Mouse (Mus musculus) myocyte (in vitro differentiated cells): Measurements from ENCODE around the gene Ankdd1a. TPM values are rescaled to one million over a fixed set of nuclear protein-coding genes. Genes with fewer than 3 reads are reported as not detected.

Experiments used
- H3K27me3 ChIP-seq: one replicate; pipeline ENCODE4 v1.6.1; 2011; ENCODE audit not compliant: control insufficient read depth, insufficient read depth, insufficient read length
- H3K36me3 ChIP-seq: one replicate; pipeline ENCODE4 v1.6.1; 2011; ENCODE audit not compliant: control insufficient read depth, insufficient read depth
- H3K4me2 ChIP-seq: one replicate; pipeline ENCODE4 v1.6.1; 2011; ENCODE audit warnings: low read depth, control low read depth
- H3K4me3 ChIP-seq: one replicate; pipeline ENCODE4 v1.5.1; 2011; ENCODE audit warnings: mild to moderate bottlenecking, control low read depth, moderate library complexity
- H3K79me2 ChIP-seq: one replicate; pipeline ENCODE4 v1.6.1; 2011; ENCODE audit not compliant: control insufficient read depth, insufficient read depth
- H3ac ChIP-seq: one replicate; pipeline ENCODE4 v1.6.1; 2011; ENCODE audit not compliant: control insufficient read depth, insufficient read length
- CEBPB ChIP-seq: IDR thresholded peaks from 2 replicates; pipeline ENCODE4 v1.6.1; 2011; ENCODE audit warnings: mild to moderate bottlenecking, moderate library complexity; ENCODE audit not compliant: poor library complexity, insufficient read depth, severe bottlenecking
- E2F4 ChIP-seq: IDR thresholded peaks from one replicate; pipeline ENCODE4 v1.6.1; 2011; ENCODE audit warnings: mild to moderate bottlenecking, control low read depth, moderate library complexity; ENCODE audit not compliant: insufficient read depth
- MAX ChIP-seq: IDR thresholded peaks from one replicate; pipeline ENCODE4 v1.6.1; 2011; ENCODE audit warnings: low read depth, mild to moderate bottlenecking, control low read depth
- MYOD1 ChIP-seq, 3 experiments: IDR thresholded peaks; one replicate each; pipeline ENCODE4 v1.6.1; 2011; ENCODE audit warnings: control low read depth in 2 of 3, low read depth in 2 of 3, mild to moderate bottlenecking in 2 of 3, moderate library complexity in 1 of 3; ENCODE audit not compliant: insufficient read length in 2 of 3, control insufficient read depth in 1 of 3
- MYOG ChIP-seq, 3 experiments: IDR thresholded peaks; one replicate each; pipeline ENCODE4 v1.6.1; 2011; ENCODE audit warnings: control low read depth in 2 of 3, low read depth in 2 of 3, mild to moderate bottlenecking in 2 of 3; ENCODE audit not compliant: insufficient read length in 2 of 3, control insufficient read depth in 1 of 3, insufficient read depth in 1 of 3
- POLR2A ChIP-seq: IDR thresholded peaks from one replicate; pipeline ENCODE4 v1.6.1; 2011; ENCODE audit warnings: low read depth, mild to moderate bottlenecking, control low read depth, moderate library complexity; ENCODE audit not compliant: insufficient read length
- POLR2AphosphoS2 ChIP-seq: IDR thresholded peaks from one replicate; pipeline ENCODE4 v1.6.1; 2011; ENCODE audit warnings: low read depth, control low read depth; ENCODE audit not compliant: insufficient read length
- REST ChIP-seq: IDR thresholded peaks from one replicate; pipeline ENCODE4 v1.6.1; 2011; ENCODE audit warnings: mild to moderate bottlenecking, control low read depth, moderate library complexity; ENCODE audit not compliant: insufficient read depth, insufficient read length
- SRF ChIP-seq: IDR thresholded peaks from one replicate; pipeline ENCODE4 v1.6.1; 2011; ENCODE audit warnings: low read depth; ENCODE audit not compliant: control insufficient read depth, insufficient read length
- TCF12 ChIP-seq: IDR thresholded peaks from one replicate; pipeline ENCODE4 v1.6.1; 2011; ENCODE audit warnings: mild to moderate bottlenecking, control low read depth; ENCODE audit not compliant: poor library complexity, insufficient read depth, severe bottlenecking
- TCF3 ChIP-seq: IDR thresholded peaks from one replicate; pipeline ENCODE4 v1.6.1; 2011; ENCODE audit warnings: low read depth, control low read depth; ENCODE audit not compliant: insufficient read length
- USF1 ChIP-seq: IDR thresholded peaks from one replicate; pipeline ENCODE4 v1.6.1; 2011; ENCODE audit warnings: low read depth, mild to moderate bottlenecking, control low read depth, moderate library complexity
- polyA plus RNA-seq: library from polyadenylated mRNA; unstranded; fragments of >200 nt; fragmentation: generic; extraction: Trizol; gene quantifications from one replicate; pipeline ENCODE4 v1.2.1, GENCODE M21; 2012; ENCODE audit warnings: missing spikeins

Ankdd1a gene
- polyA plus RNA-seq, 1 experiment: 0.02 TPM

GRCm38 (mm10) chr9:65460732-65461442 lies 59.1 kb downstream of the Ankdd1a start, which contains the start of gene Spg21:
Spg21 (plus strand) TSS chr9:65460947.
- Histone ChIP-seq H3K36me3 (peaks cover 8% of the 10 kb centered on the region), H3K4me3 (peak within 1 kb of the TSS; percentile 65), H3K79me2 (peaks cover 26% of the 10 kb centered on the region), H3K4me2 (peak within 1 kb of the TSS; percentile 80), H3K27me3 (no peaks in the 10 kb centered on the region), H3ac (peak within 1 kb of the TSS; percentile 58)
- TF ChIP-seq MAX (no peak), TCF12 (no peak), E2F4 (no peak), REST (no peak), MYOG (IDR thresholded peaks at IDR 0.05; ENCODE audit: control insufficient read depth in 1 of 3, insufficient read depth in 1 of 3, insufficient read length in 2 of 3, low read depth in 2 of 3) (no peak), POLR2A (peak; percentile 57), TCF3 (no peak), POLR2AphosphoS2 (no peak), MYOD1 (IDR thresholded peaks at IDR 0.05; ENCODE audit: control insufficient read depth in 1 of 3, insufficient read length in 2 of 3, low read depth in 2 of 3) (peak in 2 of 3 experiments; percentile 11 to 57), SRF (no peak), CEBPB (no peak), USF1 (peak; percentile 46)

- Histone ChIP-seq H3K4me2 (peak overlapping the region; percentile 75), H3K4me3 (peak overlapping the region; percentile 65)
Observed at GRCm38 (mm10) chr9:65460198-65460597, 59.8 kb downstream of the Ankdd1a start.

GRCm38 (mm10) chr9:65458975-65459374 lies 61.0 kb downstream of the Ankdd1a start:
- Histone ChIP-seq H3K27me3 (no peaks in the 10 kb centered on the region), H3K36me3 (no peaks in the 10 kb centered on the region)

More at GRCm38 (mm10) chr9:65460198-65460597, 59.8 kb downstream of the Ankdd1a start:
- peak overlapping the region; percentile 58 for H3ac ChIP-seq
- H3K36me3 ChIP-seq: peaks cover under 1% of the 10 kb centered on the region
- TF ChIP-seq POLR2A (no peak), TCF12 (no peak), CEBPB (no peak), MAX (no peak), MYOG (IDR thresholded peaks at IDR 0.05; ENCODE audit: control insufficient read depth in 1 of 3, insufficient read depth in 1 of 3, insufficient read length in 2 of 3, low read depth in 2 of 3) (no peak), POLR2AphosphoS2 (no peak), SRF (no peak)
- H3K27me3 ChIP-seq: no peaks in the 10 kb centered on the region
- peaks cover 25% of the 10 kb centered on the region for H3K79me2 ChIP-seq

GRCm38 (mm10) chr9:65447951-65448350 lies 72.0 kb downstream of the Ankdd1a start:
- Histone ChIP-seq H3K79me2 (no peaks in the 10 kb centered on the region), H3K36me3 (peaks cover 17% of the 10 kb centered on the region), H3K27me3 (no peaks in the 10 kb centered on the region), H3K4me2 (no peak overlapping the region), H3K4me3 (no peak overlapping the region), H3ac (no peak overlapping the region)
- no peak for TF ChIP-seq MAX
- no peak for TF ChIP-seq POLR2AphosphoS2
- TF ChIP-seq REST: no peak
- no peak for TF ChIP-seq E2F4
- TF ChIP-seq CEBPB: no peak
- no peak for TF ChIP-seq MYOD1 (IDR thresholded peaks at IDR 0.05; ENCODE audit: control insufficient read depth in 1 of 3, insufficient read length in 2 of 3, low read depth in 2 of 3)
- TF ChIP-seq TCF3: no peak
- TF ChIP-seq TCF12: no peak
- TF ChIP-seq SRF: no peak
- no peak for TF ChIP-seq USF1
- TF ChIP-seq MYOG (IDR thresholded peaks at IDR 0.05; ENCODE audit: control insufficient read depth in 1 of 3, insufficient read depth in 1 of 3, insufficient read length in 2 of 3, low read depth in 2 of 3): no peak
- no peak for TF ChIP-seq POLR2A

More at GRCm38 (mm10) chr9:65458975-65459374, 61.0 kb downstream of the Ankdd1a start:
- no peak overlapping the region for H3K4me2 ChIP-seq
- H3ac ChIP-seq: no peak overlapping the region
- H3K4me3 ChIP-seq: no peak overlapping the region
- peak; percentile 100 for TF ChIP-seq TCF12
- TF ChIP-seq TCF3: peak; percentile 99
- TF ChIP-seq MYOG (IDR thresholded peaks at IDR 0.05; ENCODE audit: control insufficient read depth in 1 of 3, insufficient read depth in 1 of 3, insufficient read length in 2 of 3, low read depth in 2 of 3): peak; percentile 99 to 100 (median 100)
- peak; percentile 77 to 100 (median 100) for TF ChIP-seq MYOD1 (IDR thresholded peaks at IDR 0.05; ENCODE audit: control insufficient read depth in 1 of 3, insufficient read length in 2 of 3, low read depth in 2 of 3)
- TF ChIP-seq REST: no peak
- TF ChIP-seq MAX: no peak
- H3K79me2 ChIP-seq: peaks cover 19% of the 10 kb centered on the region
